ENCODE assay signal across 8 mouse cellular contexts in the genomic region with DNA sequence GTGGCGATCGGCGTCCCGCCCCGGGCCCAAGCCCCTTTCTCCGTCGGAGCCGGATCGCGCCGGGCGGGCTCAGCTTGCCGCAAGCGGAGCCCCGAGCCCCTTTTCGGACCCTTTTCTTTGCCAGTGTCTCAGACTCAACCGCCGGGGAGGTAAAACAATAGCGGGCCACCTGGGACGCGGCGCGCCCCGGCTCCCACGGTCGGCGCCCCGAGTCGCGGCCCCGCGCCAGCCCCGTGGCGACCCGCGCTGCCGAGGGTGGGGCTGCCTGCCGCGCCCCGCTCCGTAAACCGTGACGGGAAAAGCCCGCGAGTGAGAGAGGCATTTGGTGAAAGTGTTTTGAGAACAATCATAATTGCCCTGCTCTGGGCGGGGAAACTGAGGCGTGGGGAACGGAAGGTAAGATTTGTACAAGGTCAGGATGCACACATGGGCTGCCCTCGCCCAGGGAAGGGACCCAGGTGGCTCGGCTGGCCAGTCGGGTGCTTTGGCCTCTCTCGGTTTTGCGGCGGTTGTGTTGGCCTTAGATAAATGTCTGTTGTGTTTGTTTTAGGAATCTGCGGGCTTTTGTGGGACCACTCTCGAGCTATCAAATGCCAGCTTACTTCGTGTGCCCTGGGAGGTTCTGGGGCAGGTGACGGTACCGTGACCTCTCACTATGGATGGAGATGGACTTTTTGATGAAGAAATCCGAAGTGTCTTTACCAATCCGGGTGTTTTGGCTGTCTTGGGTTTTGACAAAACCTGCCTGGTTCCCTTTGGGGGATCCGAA. TPM values are rescaled to one million over a fixed set of nuclear protein-coding genes. Genes with fewer than 3 reads are reported as not detected.
A peak's percentile ranks its signal among the peaks of the same experiment; 100 is the strongest.
DNase-seq lines count a peak whose midpoint lies in the region; ATAC-seq lines count a peak whose summit lies in the region.

No protein-coding gene starts in this region.

- ATAC-seq in hindbrain, embryonic 12.5 days (ENCODE audit: low FRiP score), result peak; percentile 52; the same call in 1 of the 2 replicates

- peaks cover 47% of the 10 kb centered on the region for H3K4me1 ChIP-seq in hindbrain, embryonic 12.5 days

- peak overlapping the region; percentile 91 for H3K9ac ChIP-seq in hindbrain, embryonic 12.5 days

- no peaks in the 10 kb centered on the region for H3K9me3 ChIP-seq in hindbrain, embryonic 12.5 days (replicated peaks)

- H3K27ac ChIP-seq in hindbrain, embryonic 12.5 days, result peak overlapping the region; percentile 83

- peak overlapping the region; percentile 88 for H3K4me3 ChIP-seq in hindbrain, embryonic 12.5 days

- no peaks in the 10 kb centered on the region; the same call in 1 of the 2 replicates for H3K27me3 ChIP-seq in hindbrain, embryonic 12.5 days

- peak; percentile 17 to 30 for DNase-seq in adrenal gland, postnatal 36 days
- no peak for DNase-seq in adrenal gland, postnatal 25 days
- DNase-seq in spleen, adult 12 weeks (ENCODE audit: low spot score), result peak; percentile 21
- DNase-seq in spleen, postnatal 14 days (ENCODE audit: low spot score in 2 of 2), result no peak
- DNase-seq in lung, postnatal 14 days, result peak; percentile 17
- DNase-seq in urinary bladder, postnatal 4 days (ENCODE audit: low spot score in 2 of 2), result no peak
- DNase-seq in right cerebral cortex, adult 2 months (ENCODE audit: low spot score in 2 of 2), result no peak

- WGBS in hindbrain, embryonic 12.5 days, result under 1% methylated on average over 61 of the region's 62 CpGs

- H3K4me2 ChIP-seq in hindbrain, embryonic 12.5 days (replicated peaks), result peak overlapping the region; percentile 69

- H3K36me3 ChIP-seq in hindbrain, embryonic 12.5 days, result no peaks in the 10 kb centered on the region

RNA-seq across cellular contexts. Expression of a gene that starts 0.6 kb away (rescaled TPM):
- total RNA-seq in adrenal gland, postnatal 36 days (2021), result 1 to 10 TPM; 5.2 to 6.7 TPM
- total RNA-seq in adrenal gland, postnatal 25 days (2021), result 5.5 and 7.0 TPM in 2 replicates
- polyA plus RNA-seq in hindbrain, embryonic 12.5 days (2016; fragmentation: Nextera tagmentation; extraction: Ambion mirVana), result 61.9 and 66.4 TPM in 2 replicates

Comparison
In these comparisons a context has a peak if more than half of its experiments do, and no peak if none do; other contexts are left out.
1. DNase-seq: peak in adrenal gland, postnatal 36 days (2 of 2), spleen, adult 12 weeks (single experiment) and lung, postnatal 14 days (single experiment); none in adrenal gland, postnatal 25 days (single experiment), spleen, postnatal 14 days (0 of 2), urinary bladder, postnatal 4 days (0 of 2) and right cerebral cortex, adult 2 months (0 of 2).